Mouse (Mus musculus) ES-Bruce4 (cell line): ENCODE results near the gene Pdzrn3. TPM values are rescaled to one million over a fixed set of nuclear protein-coding genes. Genes with fewer than 3 reads are reported as not detected.

Experiments used
- H3K27ac ChIP-seq: 2 replicates; pipeline ENCODE4 v1.5.1; 2012; ENCODE audit warnings: low read length, inconsistent platforms; ENCODE audit not compliant: insufficient read depth
- H3K27me3 ChIP-seq: 2 replicates; pipeline ENCODE4 v1.6.1; 2012; ENCODE audit warnings: mild to moderate bottlenecking, low read length, inconsistent platforms; ENCODE audit not compliant: control insufficient read depth, poor library complexity, insufficient read depth, severe bottlenecking
- H3K36me3 ChIP-seq: 2 replicates; pipeline ENCODE4 v1.6.1; 2012; ENCODE audit warnings: inconsistent platforms, mild to moderate bottlenecking, low read length, moderate library complexity; ENCODE audit not compliant: control insufficient read depth, poor library complexity, insufficient read depth, severe bottlenecking
- H3K4me1 ChIP-seq: one replicate; pipeline ENCODE4 v1.8.1; 2011; ENCODE audit warnings: low read length; ENCODE audit not compliant: control insufficient read depth, insufficient read depth
- H3K4me3 ChIP-seq: 2 replicates; pipeline ENCODE4 v1.5.1; 2011; ENCODE audit warnings: low read depth, mild to moderate bottlenecking, low read length
- H3K9ac ChIP-seq: 2 replicates; pipeline ENCODE4 v1.6.1; 2012; ENCODE audit warnings: low read depth, mild to moderate bottlenecking, inconsistent platforms; ENCODE audit not compliant: poor library complexity, severe bottlenecking
- H3K9me3 ChIP-seq: replicated peaks from 2 replicates; pipeline ENCODE4 v1.6.1; 2012; ENCODE audit warnings: mild to moderate bottlenecking, low read length, inconsistent platforms; ENCODE audit not compliant: control insufficient read depth, poor library complexity, insufficient read depth, severe bottlenecking
- CTCF ChIP-seq: IDR thresholded peaks from one replicate; pipeline ENCODE4 v1.8.1; 2011; ENCODE audit warnings: low read depth, low read length
- EP300 ChIP-seq: IDR thresholded peaks from 2 replicates; pipeline ENCODE4 v1.6.1; 2011; ENCODE audit warnings: low read depth, low read length; ENCODE audit not compliant: insufficient read depth
- POLR2A ChIP-seq: IDR thresholded peaks from one replicate; pipeline ENCODE4 v1.8.1; 2011; ENCODE audit warnings: low read length; ENCODE audit not compliant: insufficient read depth
- polyA plus RNA-seq: library from polyadenylated mRNA; stranded (reverse); fragments of >200 nt; gene quantifications from 2 replicates; pipeline ENCODE4 v1.2.4, GENCODE M21; 2011; ENCODE audit warnings: low read depth; ENCODE audit not compliant: missing spikeins, insufficient read depth, insufficient read length

Gene Pdzrn3
- polyA plus RNA-seq, 1 experiment, result 3.1 TPM

DNA sequence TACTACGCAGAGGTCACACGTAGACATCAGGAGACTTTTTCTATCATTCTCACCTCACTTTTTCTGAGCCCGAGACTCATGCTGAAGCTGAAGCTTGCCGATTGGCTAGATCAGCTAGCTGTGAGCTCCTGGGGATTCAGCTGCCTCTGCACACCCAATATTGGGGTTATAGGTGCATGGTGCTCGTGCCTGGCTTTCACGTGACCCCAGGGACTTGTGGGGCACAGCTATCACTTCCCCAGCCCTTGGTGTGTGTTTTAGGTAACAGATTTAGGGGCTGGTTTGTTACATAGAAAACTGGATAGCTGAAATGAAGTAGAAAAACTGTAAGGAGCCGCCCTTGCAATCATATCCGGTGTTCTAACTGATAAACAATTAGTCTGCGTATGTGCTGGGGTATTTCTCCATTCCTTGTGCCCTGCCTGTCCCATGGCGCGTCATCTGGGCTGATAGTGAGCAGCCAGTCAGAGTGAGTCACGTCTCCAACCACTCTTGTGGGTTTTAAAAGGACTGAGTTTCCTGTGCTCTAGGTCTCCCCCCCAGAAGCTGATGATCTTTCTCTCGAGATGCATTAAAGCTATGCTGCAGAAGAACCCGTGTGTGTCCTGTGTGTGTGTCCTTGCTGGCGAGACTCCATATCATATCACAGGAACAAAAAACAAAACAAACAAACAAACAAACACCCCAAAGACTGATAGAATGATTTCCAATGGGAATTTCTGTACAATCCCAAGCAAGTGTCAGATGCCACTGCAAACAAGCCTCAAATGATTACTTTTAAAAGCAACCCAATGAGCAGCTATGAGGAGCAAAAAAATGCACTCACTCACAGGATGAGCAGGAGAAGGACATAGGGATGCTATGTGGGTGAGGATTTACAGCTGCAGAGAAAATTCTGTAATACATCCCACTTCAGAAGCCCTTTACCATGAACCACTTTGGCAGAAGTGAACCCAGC is 79.9 kb downstream of the Pdzrn3 start:
- no peaks in the 10 kb centered on the region for H3K27me3 ChIP-seq
- no peaks in the 10 kb centered on the region for H3K9me3 ChIP-seq
- no peak overlapping the region for H3K4me3 ChIP-seq
- H3K27ac ChIP-seq, result no peak overlapping the region
- no peak for TF ChIP-seq EP300
- TF ChIP-seq CTCF, result no peak
- TF ChIP-seq POLR2A, result no peak
- no peaks in the 10 kb centered on the region for H3K4me1 ChIP-seq
- H3K9ac ChIP-seq, result no peak overlapping the region
- no peaks in the 10 kb centered on the region for H3K36me3 ChIP-seq

DNA sequence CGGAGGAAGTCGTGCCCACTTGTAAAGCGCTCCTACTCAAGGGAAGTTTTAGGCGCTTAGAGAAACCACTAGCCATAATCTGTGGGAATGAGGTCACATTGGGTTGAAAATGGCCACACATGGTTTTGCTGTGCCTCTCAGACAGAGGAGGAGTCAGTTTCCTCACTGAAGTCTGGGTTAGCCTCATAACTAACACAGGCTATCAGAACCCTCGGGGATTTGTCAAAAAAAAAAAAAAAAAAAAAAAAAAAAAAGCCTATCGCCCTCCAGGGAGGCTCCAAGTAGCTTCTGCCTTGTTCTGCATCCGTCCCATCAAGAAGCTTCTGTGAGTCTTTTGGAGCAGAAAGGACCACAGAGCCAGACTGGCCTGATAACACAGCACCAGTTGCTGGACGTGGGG is 80.7 kb downstream of the Pdzrn3 start:
- no peak overlapping the region for H3K4me3 ChIP-seq
- no peak overlapping the region for H3K27ac ChIP-seq
- no peak overlapping the region for H3K9ac ChIP-seq
- H3K36me3 ChIP-seq, result no peaks in the 10 kb centered on the region
- TF ChIP-seq CTCF, result no peak
- no peak for TF ChIP-seq EP300
- no peak for TF ChIP-seq POLR2A
- no peaks in the 10 kb centered on the region for H3K9me3 ChIP-seq
- H3K27me3 ChIP-seq, result no peaks in the 10 kb centered on the region
- no peaks in the 10 kb centered on the region for H3K4me1 ChIP-seq

GRCm38 (mm10) chr6:101296280-101296679 is 81.4 kb downstream of the Pdzrn3 start:
- no peak for TF ChIP-seq POLR2A
- no peak for TF ChIP-seq CTCF
- no peak for TF ChIP-seq EP300
- H3K4me3 ChIP-seq, result no peak overlapping the region
- H3K9me3 ChIP-seq, result no peaks in the 10 kb centered on the region
- H3K36me3 ChIP-seq, result no peaks in the 10 kb centered on the region
- no peak overlapping the region for H3K27ac ChIP-seq
- H3K27me3 ChIP-seq, result no peaks in the 10 kb centered on the region
- no peak overlapping the region for H3K9ac ChIP-seq
- no peaks in the 10 kb centered on the region for H3K4me1 ChIP-seq

GRCm38 (mm10) chr6:101293036-101293572 is 84.6 kb downstream of the Pdzrn3 start:
- Histone ChIP-seq H3K36me3 (no peaks in the 10 kb centered on the region), H3K9me3 (no peaks in the 10 kb centered on the region), H3K4me3 (no peak overlapping the region), H3K27ac (no peak overlapping the region), H3K27me3 (no peaks in the 10 kb centered on the region), H3K4me1 (no peaks in the 10 kb centered on the region), H3K9ac (no peak overlapping the region)
- TF ChIP-seq POLR2A (no peak), EP300 (0 out of 2 replicates have a peak, but pooled peaks have one; percentile 12), CTCF (no peak)

DNA sequence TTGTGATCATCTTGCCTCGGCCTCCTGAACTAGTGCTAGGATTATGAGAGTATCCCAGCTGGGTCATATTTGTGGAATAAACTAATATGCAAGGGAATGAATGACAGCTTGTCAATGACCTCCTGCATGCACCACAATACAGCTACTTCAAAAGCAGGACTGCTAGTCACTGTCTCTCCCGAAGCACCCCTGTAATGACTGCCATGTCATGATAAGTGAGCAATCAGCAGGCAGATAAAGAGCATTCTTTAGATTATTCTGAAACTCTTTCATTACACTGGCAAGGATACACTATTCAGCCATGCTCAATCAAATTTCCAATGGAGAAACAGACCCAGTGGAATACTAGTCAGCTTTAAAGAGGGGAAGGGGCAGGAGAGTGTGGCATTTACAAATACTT is 85.8 kb downstream of the Pdzrn3 start:
- TF ChIP-seq EP300 (no peak), POLR2A (no peak), CTCF (no peak)
- Histone ChIP-seq H3K4me3 (no peak overlapping the region), H3K27ac (no peak overlapping the region), H3K4me1 (no peaks in the 10 kb centered on the region), H3K9me3 (no peaks in the 10 kb centered on the region), H3K9ac (no peak overlapping the region), H3K27me3 (no peaks in the 10 kb centered on the region), H3K36me3 (no peaks in the 10 kb centered on the region)

- Histone ChIP-seq H3K4me1 (no peaks in the 10 kb centered on the region), H3K9me3 (no peaks in the 10 kb centered on the region), H3K27me3 (no peaks in the 10 kb centered on the region), H3K4me3 (no peak overlapping the region), H3K9ac (no peak overlapping the region), H3K27ac (no peak overlapping the region), H3K36me3 (no peaks in the 10 kb centered on the region)
- TF ChIP-seq EP300 (no peak), CTCF (no peak), POLR2A (no peak)
Observed at GRCm38 (mm10) chr6:101290160-101290559, 87.5 kb downstream of the Pdzrn3 start.
